Mouse (Mus musculus): ENCODE data around the gene Inpp5a. TPM values are rescaled to one million over a fixed set of nuclear protein-coding genes. Genes with fewer than 3 reads are reported as not detected.
"Not testable (repeated sequence)": the region's sequence is repeated elsewhere in the genome, so short reads cannot be mapped to it uniquely, and the experiment has no call there.

Gene Inpp5a
- total RNA-seq, 2 experiments from 2014 or later = 41.2 to 43.2 TPM

DNA sequence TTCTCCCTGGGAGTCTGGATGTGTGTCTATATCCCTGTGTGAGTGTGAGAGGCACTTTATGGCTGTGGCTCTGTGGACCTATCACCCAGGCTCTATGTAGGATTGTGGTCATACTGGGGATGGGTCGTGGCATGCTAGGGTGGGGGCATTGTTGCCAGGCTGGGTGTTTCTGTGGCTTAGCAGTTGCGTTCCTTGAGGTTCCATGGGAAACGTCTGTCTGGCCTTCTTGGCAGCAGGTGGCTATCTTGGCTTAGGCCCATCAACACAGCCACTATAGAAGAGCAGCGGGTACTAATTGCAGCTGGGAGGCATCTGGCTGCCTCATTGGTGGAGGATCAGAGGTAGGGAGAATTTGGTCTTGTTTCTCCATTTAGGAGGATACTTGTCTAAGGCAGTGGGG, 10.7 kb downstream of the Inpp5a start:
- DNase-seq (ENCODE audit: low spot score in 2 of 2) = peak in 1 of 2 experiments; percentile 10

DNA sequence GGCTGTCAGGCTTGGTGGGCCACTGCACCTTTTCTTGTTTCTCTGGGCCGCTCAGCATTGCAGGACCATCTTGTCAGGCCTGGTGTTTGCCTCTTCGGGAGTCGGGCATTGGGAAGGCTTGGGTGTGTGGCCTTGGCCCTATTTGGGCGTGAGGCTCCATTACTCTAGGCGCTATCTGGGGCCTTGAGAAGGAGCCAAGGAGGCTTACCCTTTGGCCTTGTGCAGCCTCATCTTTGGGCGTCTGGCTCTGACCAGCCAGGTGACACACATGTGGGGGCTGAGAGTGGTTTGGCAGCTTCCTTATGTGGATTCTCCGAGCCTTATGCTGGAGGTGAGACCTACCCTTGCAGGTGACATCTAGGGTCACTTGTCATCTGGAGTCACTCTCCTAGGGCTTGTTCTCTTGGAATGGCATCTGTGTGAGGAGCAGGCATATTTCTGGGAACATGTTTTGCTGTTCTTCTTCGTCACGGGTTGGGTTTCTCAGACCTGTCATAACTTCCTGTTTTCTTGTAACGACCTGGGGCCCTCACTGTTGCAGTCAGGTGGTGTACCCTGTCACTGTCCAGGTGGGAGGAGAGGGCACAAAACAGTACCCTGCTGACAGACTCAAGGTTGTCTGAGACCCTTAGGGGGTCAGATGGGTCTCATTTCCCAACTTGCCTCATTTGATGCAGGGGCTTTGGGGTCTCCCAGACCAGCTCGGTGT, 11.2 kb downstream of the Inpp5a start:
- peak in 1 of 2 experiments; percentile 5 for DNase-seq (ENCODE audit: low spot score in 2 of 2)

DNA sequence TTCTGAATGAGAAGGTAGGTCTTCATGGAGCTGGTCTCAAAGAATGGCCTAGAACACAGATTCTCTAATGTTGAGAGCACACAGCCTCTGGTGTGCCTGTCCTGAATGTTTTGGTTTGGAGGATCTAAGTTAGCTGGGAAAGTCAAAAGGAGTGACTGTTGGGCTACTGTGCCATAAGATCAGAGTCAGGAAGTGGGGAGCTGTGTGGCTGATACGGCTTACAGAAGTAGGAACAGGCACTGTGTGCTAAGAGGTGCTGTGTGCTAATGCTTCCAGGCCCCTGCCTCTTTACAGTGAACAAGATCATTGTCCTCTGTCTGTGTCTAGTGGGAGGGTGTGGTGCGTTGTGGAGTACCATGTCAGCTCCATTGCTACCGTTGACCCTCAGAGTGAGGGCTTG, 12.0 kb downstream of the Inpp5a start:
- DNase-seq (ENCODE audit: low spot score in 2 of 2) = peak in 1 of 2 experiments; percentile 7

DNA sequence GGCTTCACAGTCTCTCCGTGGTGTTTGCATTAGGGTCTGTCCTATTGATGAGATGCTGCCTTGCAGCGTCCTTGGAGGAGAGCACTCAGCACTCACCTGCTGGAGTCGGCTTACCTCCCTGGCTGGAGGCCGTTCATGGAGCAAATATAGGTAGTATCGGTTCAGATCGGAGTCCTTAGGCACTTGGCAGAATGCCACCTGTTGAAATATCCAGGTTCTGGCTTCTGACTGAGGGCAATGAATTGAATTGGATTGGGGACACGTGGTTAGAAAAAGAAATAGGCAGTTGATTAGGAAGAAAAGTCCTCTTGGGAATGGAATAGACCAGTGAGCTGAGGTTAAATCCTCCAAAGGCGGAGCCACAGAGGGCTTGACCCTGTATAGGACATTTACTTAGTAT, 12.9 kb downstream of the Inpp5a start:
- no peak for DNase-seq (ENCODE audit: low spot score in 2 of 2)

DNA sequence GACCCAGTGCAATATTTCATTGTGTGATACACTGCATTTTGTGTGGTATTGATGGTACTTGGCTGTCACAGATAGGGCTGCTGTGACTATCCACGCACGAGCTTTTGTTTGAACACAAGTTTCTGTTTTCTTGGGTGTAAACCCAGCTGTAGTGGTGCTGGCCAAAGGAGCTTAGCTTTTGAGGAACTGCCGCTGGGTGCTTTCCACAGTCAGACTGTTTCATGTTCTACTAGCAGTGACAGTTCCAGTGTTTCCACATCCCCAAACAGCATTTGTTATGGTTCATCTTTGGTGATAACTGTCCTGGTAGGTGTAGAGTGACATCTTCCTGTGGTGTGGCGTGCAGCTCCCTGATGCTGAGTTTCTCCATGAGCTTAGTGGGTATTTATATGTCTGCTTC, 13.8 kb downstream of the Inpp5a start:
- no peak for DNase-seq (ENCODE audit: low spot score in 2 of 2)

DNA sequence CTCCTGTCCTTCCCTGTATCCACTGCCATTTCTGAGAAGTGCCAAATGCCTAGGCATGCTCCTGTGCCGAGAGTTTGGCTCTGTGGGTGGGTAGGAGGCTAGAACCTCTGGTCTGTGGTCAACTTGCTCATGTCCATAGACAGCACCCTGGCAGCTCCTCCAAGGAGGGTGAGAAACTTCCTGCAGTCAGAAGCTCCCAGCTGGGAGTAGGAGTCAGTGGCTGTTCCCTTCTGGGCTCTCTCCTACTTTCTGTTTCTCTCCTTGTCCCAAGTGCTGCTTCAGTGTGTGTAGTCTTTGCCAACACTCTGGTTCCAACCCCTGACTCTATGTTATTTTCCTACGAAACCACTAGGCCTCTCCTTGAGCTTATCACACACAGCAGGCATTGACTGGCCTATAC, 17.7 kb downstream of the Inpp5a start:
- DNase-seq (ENCODE audit: low spot score in 2 of 2) = no peak

DNA sequence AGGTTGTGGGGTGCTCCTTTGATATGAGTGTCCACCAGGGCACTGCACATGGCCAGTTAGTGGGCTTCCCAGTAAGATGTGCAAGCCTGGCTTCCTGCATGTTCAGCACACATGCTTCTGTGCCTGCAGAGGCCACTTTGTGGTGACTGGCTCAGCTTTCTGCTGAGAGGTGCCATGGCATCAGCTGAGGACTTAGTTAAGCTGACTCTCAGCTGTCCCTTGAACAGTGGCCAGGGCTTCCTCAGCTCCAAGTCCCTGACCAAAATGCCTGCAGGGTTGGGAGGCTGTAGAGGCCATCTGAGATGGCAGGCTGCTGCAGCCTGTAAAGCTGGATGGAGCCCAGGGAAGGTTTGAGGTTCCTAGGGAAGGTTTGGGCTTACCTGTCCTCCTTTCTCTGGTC, 19.1 kb downstream of the Inpp5a start:
- no peak for DNase-seq (ENCODE audit: low spot score in 2 of 2)

DNA sequence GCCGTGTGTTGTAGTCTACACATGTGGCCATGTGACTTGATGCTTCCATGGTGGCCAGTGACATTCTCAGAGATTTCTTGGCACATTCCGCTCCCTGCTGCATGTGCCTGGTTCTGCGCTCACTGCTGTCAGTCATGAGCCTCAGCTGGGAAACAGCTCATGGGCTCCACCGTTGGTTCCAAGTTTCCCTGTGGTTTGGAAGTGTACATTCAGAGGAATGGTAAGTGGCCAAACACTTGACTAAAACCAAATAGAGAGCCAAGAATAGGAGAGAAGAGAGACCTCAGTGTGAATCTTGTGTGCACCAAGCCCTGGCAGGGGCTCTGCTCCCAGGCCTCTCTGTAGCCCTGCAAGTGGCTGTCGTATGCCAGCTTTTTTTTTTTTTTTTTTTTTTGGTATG, 21.0 kb downstream of the Inpp5a start:
- DNase-seq (ENCODE audit: low spot score in 2 of 2) = no peak

DNA sequence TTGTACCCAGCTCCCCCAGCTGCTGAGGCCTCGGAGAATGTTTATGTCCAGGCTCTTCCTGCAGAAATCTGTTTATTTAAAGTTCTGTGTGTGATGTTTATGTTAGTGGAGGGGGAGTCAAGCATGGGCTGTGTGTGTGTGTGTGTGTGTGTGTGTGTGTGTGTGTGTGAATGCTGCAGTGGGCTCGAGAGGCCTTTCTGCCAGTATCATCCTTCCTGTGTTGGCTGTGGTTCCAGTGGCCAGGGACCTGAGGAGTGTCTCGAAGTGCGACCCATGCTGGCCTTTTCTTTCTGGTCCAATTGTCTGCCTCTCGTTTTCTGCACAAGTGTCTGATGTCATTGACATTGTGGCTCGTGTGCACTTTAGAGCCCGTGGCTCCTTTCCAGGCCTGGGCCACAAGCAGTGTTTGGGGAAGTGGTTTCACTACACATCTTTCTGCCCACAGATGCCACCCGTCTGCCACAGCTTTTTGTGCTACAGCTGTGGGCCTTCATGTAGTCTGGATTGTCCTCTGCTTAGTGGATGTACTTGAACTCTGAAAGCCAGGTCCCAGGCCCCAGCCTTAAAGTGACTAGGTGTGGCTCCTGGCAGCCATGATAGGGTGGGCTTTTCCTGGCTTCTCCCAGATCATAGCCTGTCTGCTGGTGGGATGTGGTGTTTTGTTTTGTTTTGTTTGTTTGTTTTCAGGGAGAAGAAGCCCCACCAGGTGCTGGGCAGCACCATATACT, 23.5 kb downstream of the Inpp5a start:
- DNase-seq (ENCODE audit: low spot score in 2 of 2) = no peak

DNA sequence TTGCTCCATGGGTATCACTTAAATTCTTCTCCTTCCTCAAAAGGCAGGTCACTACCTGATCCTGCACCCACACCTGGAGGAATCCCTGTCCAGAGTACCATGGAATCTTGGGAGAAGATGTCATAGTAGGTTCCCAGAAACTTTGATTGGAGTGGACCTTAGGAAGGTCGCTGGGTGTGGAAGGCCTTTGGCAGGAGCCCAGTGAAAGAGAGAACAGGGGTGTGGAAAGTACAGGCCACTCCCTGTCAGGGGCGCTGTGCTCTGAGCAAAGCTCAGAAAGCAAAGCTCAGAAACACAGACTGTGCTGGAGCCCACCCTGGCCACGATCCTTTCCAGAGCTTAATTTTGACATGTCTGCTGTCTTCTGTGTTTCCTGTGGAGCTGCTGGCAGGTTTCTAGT, 24.5 kb downstream of the Inpp5a start:
- DNase-seq (ENCODE audit: low spot score in 2 of 2) = no peak

DNA sequence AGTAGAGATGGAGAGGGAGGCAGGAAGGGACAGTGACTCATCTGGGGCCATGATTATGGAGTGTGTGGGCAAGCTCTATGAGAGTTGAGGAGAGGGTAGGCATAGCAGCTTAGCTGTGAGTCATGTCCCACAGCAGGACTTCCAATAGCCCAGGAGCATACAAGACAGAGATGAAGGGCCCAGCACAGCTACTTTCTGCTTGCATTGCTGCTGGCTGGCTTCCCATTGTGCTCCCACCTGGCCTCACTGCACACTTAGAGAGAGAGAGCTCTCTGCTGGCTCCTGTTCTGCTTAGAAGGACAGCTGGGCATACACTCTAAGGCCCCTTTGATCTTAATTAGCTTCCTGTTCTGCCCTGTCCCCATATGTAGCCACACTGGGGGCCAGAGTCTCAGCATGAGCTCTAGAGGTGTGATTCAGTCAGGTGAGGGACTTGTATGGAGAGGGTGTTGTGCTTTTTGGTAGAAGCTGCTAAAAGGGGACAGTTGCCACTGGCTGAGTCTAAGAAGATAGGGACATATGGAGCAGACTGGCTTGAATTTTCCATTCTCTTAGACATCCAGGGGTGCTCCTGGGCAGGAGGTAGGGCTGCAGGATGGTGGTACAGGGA, 26.8 kb downstream of the Inpp5a start:
- DNase-seq (ENCODE audit: low spot score in 2 of 2) = no peak

DNA sequence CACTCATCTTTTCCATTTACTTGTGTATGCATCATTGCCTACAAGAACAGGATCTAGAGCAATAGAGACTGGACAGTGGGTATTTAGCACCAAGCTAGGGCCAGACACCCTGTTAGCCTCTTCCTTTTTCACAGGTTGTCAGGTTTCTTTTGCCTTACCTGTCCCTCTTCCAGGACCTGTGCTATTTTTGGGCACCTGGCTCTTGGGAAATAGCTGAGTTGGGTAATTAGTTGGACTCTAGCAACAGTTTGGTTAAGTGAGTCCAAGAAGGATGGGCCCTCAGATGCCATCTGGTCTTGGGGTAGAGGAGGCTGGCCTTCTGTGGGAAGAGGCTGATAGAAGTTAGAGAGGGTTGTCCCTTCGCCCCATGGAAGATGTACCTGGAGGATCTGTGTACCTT, 29.5 kb downstream of the Inpp5a start:
- no peak for DNase-seq (ENCODE audit: low spot score in 2 of 2)

DNA sequence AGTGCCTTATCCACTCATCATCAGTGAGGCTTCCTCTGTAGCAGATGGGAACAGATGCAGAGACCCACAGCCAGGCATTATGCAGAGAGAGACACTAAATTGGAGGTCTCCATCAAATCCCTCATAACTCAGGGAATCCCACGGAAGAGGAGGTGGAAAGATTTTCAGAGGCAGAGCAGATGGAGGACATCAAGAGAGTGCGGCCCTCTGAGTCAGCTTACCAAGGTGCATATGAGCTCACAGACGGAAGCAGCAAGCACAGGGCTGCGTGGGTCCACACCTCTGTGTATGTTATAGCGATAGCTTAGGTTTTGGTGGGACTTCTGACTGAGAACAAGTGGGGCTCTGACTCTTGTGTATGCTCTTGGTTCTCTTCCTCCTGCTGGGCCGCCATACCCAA, 33.9 kb downstream of the Inpp5a start:
- DNase-seq (ENCODE audit: low spot score in 2 of 2) = no peak

DNA sequence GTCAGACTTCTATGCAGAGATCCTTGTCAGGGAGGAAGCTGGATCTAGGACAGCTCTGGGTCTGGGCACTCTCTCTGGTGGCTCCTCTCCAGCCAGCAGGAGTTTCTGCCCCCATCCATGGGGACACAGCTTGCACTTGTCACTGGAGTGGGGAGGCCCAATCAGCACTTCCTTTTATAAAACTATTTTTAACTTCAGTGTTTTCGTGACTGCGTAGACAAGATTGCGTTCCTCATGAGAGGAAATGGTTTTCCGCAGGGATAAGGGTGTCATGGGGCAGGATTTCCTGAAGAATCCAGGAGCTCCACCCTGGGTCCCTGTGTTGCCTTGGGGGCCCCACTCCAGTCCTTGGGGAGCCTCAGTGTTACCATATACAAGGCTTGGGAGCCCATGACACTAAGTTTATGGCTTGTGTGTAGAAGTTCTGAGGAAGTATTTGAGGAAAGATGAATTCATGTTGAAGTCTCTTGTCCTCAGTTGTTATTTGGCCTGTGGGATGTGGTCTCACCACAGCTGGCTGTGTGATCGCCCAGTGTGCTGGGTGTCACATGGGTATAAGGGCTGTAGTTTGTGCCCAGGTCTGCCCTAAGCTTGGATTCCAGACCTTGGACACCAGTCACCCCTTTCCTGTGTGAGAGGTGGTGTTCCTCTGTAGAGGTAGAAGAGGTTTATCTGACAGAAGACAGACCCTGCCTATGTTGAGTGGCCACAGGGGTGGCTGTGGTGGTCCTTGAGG, 45.4 kb downstream of the Inpp5a start:
- DNase-seq (ENCODE audit: low spot score in 2 of 2) = no peak

DNA sequence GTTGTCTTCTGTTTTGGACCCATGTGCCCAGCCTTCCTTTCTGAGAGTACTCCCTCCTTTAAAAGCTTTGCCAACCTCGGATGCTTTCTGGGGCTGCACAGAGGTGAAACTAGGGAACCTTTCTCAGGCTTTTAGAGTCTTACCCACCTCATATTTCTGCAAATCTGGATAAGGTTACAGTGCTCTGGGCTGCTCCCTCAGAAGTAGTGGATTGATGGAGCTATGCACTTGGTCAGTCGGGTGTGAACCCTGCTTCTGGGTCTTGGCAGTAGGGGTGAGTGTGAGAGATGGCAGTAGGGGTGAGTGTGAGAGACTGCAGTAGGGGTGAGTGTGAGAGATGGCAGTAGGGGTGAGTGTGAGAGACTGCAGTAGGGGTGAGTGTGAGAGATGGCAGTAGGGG, 46.0 kb downstream of the Inpp5a start:
- not testable (repeated sequence) for DNase-seq (ENCODE audit: low spot score in 2 of 2)

DNA sequence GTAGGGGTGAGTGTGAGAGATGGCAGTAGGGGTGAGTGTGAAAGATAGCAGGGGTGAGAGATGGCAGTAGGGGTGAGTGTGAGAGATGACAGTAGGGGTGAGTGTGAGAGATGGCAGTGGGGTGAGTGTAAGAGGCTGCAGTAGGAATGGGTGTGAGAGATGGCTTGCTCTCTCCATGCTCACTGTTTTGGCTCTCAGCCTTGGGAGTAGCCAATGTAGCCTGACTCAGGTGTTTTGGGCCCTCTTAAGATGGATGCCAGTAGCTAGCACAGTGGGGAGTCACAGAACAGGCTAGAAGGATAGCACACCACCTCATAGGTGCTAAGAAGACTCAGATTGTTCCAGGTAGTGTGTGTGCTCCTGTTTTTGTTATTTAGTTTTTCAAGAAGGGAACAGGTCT, 46.8 kb downstream of the Inpp5a start:
- DNase-seq (ENCODE audit: low spot score in 2 of 2) = no peak

DNA sequence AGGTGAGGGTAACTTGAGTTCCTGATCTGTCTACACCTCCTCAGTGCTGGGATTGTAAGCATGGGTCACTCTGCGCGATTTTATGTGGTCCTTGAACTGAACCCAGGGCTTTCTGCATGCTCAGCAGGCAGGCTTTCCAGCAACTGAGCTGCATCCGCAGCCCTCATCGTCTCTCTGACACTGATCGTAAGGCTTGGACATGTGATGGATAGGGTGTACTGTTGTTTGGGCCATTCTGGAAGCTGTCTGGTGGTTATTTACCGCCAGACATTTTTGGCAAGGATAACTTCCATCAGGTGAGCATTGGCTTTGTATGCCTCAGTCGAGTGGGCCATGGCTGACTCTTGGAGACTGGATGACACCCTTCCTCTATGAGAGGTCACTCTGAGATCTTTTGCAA, 48.0 kb downstream of the Inpp5a start:
- DNase-seq (ENCODE audit: low spot score in 2 of 2) = no peak

DNA sequence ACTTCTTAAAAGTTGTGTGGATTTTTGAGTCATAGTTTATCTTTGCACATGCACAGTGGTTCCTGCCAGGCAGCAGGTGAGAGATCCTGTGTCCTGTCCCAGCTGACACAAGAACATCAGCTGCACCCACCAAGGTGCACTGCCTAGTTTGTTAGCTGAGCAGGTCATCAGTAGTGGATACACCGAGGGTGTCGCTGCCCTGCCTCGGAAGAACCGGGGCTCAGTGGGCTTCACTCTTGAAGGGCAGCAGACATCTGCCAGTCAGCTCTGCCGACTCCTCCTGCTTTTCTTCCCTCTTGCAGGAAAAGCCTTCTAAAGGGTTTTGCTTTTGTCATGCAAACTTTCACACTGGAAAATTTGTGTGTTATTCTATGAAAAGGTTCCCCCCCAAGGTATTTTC, 48.6 kb downstream of the Inpp5a start:
- DNase-seq (ENCODE audit: low spot score in 2 of 2) = no peak

DNA sequence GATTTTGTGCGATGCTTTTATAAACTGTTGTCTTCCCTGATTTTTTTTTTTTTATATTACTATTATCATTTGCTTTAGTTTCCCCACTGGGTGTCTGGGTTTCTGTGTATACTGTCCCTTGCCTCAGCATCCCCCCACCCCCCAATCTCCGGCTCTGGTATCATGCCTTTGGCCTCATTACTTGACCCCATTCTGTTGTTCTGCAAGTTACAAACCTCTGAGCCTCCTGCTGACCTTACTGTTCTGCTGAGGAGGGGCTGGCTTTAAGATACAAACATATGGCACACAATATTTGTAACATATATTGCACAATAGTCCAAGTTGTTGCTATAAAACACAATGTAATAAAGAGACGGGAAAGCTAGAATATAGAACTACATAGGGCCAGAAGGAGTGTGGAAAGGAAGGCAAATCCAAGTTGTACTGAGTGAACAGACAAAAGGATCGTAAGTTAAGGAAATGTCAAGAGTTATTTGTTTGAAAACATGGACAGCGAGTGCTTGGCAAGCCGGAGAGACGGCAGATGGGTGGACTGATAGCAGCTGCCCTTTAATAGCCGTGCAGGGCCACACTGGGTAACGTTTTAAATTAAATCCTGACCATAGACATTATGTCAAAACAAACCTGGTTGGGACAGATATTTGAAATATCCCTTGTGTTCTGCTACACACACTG, 49.2 kb downstream of the Inpp5a start:
- DNase-seq (ENCODE audit: low spot score in 2 of 2) = no peak

DNA sequence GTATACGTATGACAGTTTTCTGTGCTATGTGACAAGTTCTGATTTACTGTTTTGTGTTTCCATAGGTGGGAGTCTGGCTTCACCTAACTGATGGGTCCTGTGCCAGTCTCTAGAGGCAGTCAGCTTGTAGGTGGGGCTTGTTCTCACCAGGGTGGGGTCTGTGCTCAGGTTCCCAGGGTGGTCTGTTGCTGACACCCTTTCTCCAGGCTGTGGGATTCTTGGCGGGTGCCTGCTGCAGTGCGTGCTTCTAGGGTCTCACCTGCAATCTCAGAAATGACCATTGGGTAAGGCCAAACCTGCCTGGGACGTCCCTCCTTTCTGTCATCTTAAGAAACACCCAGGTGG, 49.7 kb downstream of the Inpp5a start:
- no peak for DNase-seq (ENCODE audit: low spot score in 2 of 2)

DNA sequence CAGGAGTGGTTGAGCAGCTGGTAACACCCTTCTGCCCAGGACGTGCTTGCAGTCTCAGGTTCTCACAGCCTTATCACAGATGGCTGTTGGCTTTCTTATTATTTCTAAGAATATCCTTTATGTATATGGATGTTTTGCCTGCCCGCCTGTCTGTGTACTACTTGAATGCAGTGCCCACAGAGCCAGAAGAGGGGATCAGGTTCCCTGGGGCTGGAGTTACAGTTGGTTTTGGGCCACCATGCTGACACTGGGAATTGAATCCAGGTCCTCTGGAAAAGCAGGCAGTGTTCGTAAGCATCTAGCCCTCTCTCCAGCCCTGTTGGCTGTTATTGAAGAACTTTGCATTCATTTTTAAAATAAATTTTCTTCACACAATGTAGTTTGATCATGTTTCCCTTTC, 50.1 kb downstream of the Inpp5a start:
- DNase-seq (ENCODE audit: low spot score in 2 of 2) = no peak
